Mouse (Mus musculus): ENCODE measurements around the gene Mrpl35. TPM values are rescaled to one million over a fixed set of nuclear protein-coding genes. Genes with fewer than 3 reads are reported as not detected.
A peak's percentile ranks its signal among the peaks of the same experiment; 100 is the strongest.

Gene Mrpl35
- polyA plus RNA-seq, 1 experiment from 2014 or later = 63.0 TPM

GRCm38 (mm10) chr6:71823961-71824360 is 2.8 kb downstream of the Mrpl35 start:
- Histone ChIP-seq H3K4me1 (peaks cover 22% of the 10 kb centered on the region), H3K27ac (0 out of 2 replicates have a peak overlapping the region, but pooled peaks have one; percentile 74), H3K36me3 (0 out of 2 replicates have a peak, but pooled peaks cover under 1% of the 10 kb centered on the region), H3K27me3 (0 out of 2 replicates have a peak, but pooled peaks cover 3% of the 10 kb centered on the region), H3K9me3 (replicated peaks) (no peaks in the 10 kb centered on the region), H3K9ac (no peak overlapping the region), H3K4me2 (peak overlapping the region; percentile 67), H3K4me3 (replicated peaks) (peak overlapping the region; percentile 85)
- peak; percentile 12; the same call in 1 of the 2 replicates for ATAC-seq (replicated peaks; ENCODE audit: low FRiP score)
- WGBS = 34% methylated on average over 3 of the region's 3 CpGs

GRCm38 (mm10) chr6:71823488-71823887 is 3.3 kb downstream of the Mrpl35 start:
- peak overlapping the region; percentile 74 for H3K27ac ChIP-seq
- peak overlapping the region; percentile 70 for H3K9ac ChIP-seq
- H3K4me2 ChIP-seq = peak overlapping the region; percentile 67
- ATAC-seq (replicated peaks; ENCODE audit: low FRiP score) = peak; percentile 92
- H3K27me3 ChIP-seq = 0 out of 2 replicates have a peak, but pooled peaks cover 3% of the 10 kb centered on the region
- WGBS = under 1% methylated on average over 19 of the region's 19 CpGs
- peak overlapping the region; percentile 85 for H3K4me3 ChIP-seq (replicated peaks)
- no peaks in the 10 kb centered on the region for H3K9me3 ChIP-seq (replicated peaks)
- H3K4me1 ChIP-seq = peaks cover 22% of the 10 kb centered on the region
- peaks cover 6% of the 10 kb centered on the region for H3K36me3 ChIP-seq

- H3K9ac ChIP-seq = peak overlapping the region; percentile 70
- peak overlapping the region; percentile 74; the same call in 1 of the 2 replicates for H3K27ac ChIP-seq
- 2% methylated on average over 7 of the region's 7 CpGs for WGBS
- peak overlapping the region; percentile 85 for H3K4me3 ChIP-seq (replicated peaks)
- H3K4me1 ChIP-seq = peaks cover 22% of the 10 kb centered on the region
- peaks cover 10% of the 10 kb centered on the region for H3K36me3 ChIP-seq
- peak; percentile 13; the same call in 1 of the 2 replicates for ATAC-seq (replicated peaks; ENCODE audit: low FRiP score)
- peak overlapping the region; percentile 67 for H3K4me2 ChIP-seq
- H3K9me3 ChIP-seq (replicated peaks) = no peaks in the 10 kb centered on the region
- 0 out of 2 replicates have a peak, but pooled peaks cover 3% of the 10 kb centered on the region for H3K27me3 ChIP-seq
Observed at GRCm38 (mm10) chr6:71823085-71823484, 3.7 kb downstream of the Mrpl35 start.

- H3K4me2 ChIP-seq = no peak overlapping the region
- no peak overlapping the region for H3K4me3 ChIP-seq (replicated peaks)
- peaks cover 22% of the 10 kb centered on the region for H3K4me1 ChIP-seq
- 0 out of 2 replicates have a peak overlapping the region, but pooled peaks have one; percentile 28 for H3K27ac ChIP-seq
- 0 out of 2 replicates have a peak overlapping the region, but pooled peaks have one; percentile 21 for H3K9ac ChIP-seq
- 64% methylated on average over 5 of the region's 5 CpGs for WGBS
- no peaks in the 10 kb centered on the region for H3K9me3 ChIP-seq (replicated peaks)
- H3K36me3 ChIP-seq = peaks cover 42% of the 10 kb centered on the region
- no peaks in the 10 kb centered on the region for H3K27me3 ChIP-seq
- peak; percentile 60; the same call in 1 of the 2 replicates for ATAC-seq (replicated peaks; ENCODE audit: low FRiP score)
Observed at GRCm38 (mm10) chr6:71819764-71820292, 6.9 kb downstream of the Mrpl35 start.

- Histone ChIP-seq H3K4me2 (no peak overlapping the region), H3K4me1 (no peaks in the 10 kb centered on the region), H3K4me3 (replicated peaks) (no peak overlapping the region), H3K27ac (no peak overlapping the region), H3K36me3 (peaks cover 74% of the 10 kb centered on the region), H3K27me3 (no peaks in the 10 kb centered on the region), H3K9ac (no peak overlapping the region), H3K9me3 (replicated peaks) (no peaks in the 10 kb centered on the region)
- WGBS = 72% methylated on average over 2 of the region's 2 CpGs
- no peak for ATAC-seq (replicated peaks; ENCODE audit: low FRiP score)
Observed at GRCm38 (mm10) chr6:71812820-71813219, 13.9 kb downstream of the Mrpl35 start.

GRCm38 (mm10) chr6:71809890-71810289 is 16.9 kb downstream of the Mrpl35 start:
- no peaks in the 10 kb centered on the region for H3K9me3 ChIP-seq (replicated peaks)
- H3K4me3 ChIP-seq (replicated peaks) = no peak overlapping the region
- WGBS = 74% methylated on average over 9 of the region's 9 CpGs
- H3K36me3 ChIP-seq = peaks cover 44% of the 10 kb centered on the region
- H3K4me2 ChIP-seq = no peak overlapping the region
- H3K27me3 ChIP-seq = no peaks in the 10 kb centered on the region
- no peak overlapping the region for H3K9ac ChIP-seq
- no peak for ATAC-seq (replicated peaks; ENCODE audit: low FRiP score)
- H3K4me1 ChIP-seq = no peaks in the 10 kb centered on the region
- H3K27ac ChIP-seq = no peak overlapping the region

- WGBS = 42% methylated on average over 1 of the region's 1 CpGs
- Histone ChIP-seq H3K4me1 (peaks cover 3% of the 10 kb centered on the region), H3K36me3 (peaks cover 16% of the 10 kb centered on the region)
Observed at GRCm38 (mm10) chr6:71806713-71807112, 20.1 kb downstream of the Mrpl35 start.

GRCm38 (mm10) chr6:71804061-71804829 is 22.5 kb downstream of the Mrpl35 start:
- H3K4me1 ChIP-seq = peaks cover 3% of the 10 kb centered on the region
- no peak overlapping the region for H3K4me2 ChIP-seq
- H3K9ac ChIP-seq = no peak overlapping the region
- no peak overlapping the region for H3K4me3 ChIP-seq (replicated peaks)
- H3K27me3 ChIP-seq = no peaks in the 10 kb centered on the region
- WGBS = 27% methylated on average over 12 of the region's 12 CpGs
- ATAC-seq (replicated peaks; ENCODE audit: low FRiP score) = peak; percentile 90
- H3K36me3 ChIP-seq = no peaks in the 10 kb centered on the region
- no peak overlapping the region for H3K27ac ChIP-seq
- no peaks in the 10 kb centered on the region for H3K9me3 ChIP-seq (replicated peaks)

More at GRCm38 (mm10) chr6:71806713-71807112, 20.1 kb downstream of the Mrpl35 start:
- no peaks in the 10 kb centered on the region for H3K27me3 ChIP-seq
- no peak overlapping the region for H3K9ac ChIP-seq
- H3K9me3 ChIP-seq (replicated peaks) = no peaks in the 10 kb centered on the region
- ATAC-seq (replicated peaks; ENCODE audit: low FRiP score) = no peak
- H3K4me3 ChIP-seq (replicated peaks) = no peak overlapping the region
- H3K27ac ChIP-seq = no peak overlapping the region
- H3K4me2 ChIP-seq = no peak overlapping the region

- H3K27ac ChIP-seq = no peak overlapping the region
- H3K27me3 ChIP-seq = no peaks in the 10 kb centered on the region
- H3K4me3 ChIP-seq (replicated peaks) = no peak overlapping the region
- WGBS = 91% methylated on average over 1 of the region's 1 CpGs
- H3K36me3 ChIP-seq = no peaks in the 10 kb centered on the region
- ATAC-seq (replicated peaks; ENCODE audit: low FRiP score) = no peak; the same call in 1 of the 2 replicates
- no peak overlapping the region for H3K4me2 ChIP-seq
- H3K4me1 ChIP-seq = peaks cover 3% of the 10 kb centered on the region
- H3K9ac ChIP-seq = no peak overlapping the region
- H3K9me3 ChIP-seq (replicated peaks) = no peaks in the 10 kb centered on the region
Observed at GRCm38 (mm10) chr6:71803609-71804008, 23.2 kb downstream of the Mrpl35 start.

- WGBS = 69% methylated on average over 10 of the region's 10 CpGs
Observed at GRCm38 (mm10) chr6:71801714-71802094, 25.1 kb downstream of the Mrpl35 start.

GRCm38 (mm10) chr6:71801011-71801713 is 25.6 kb downstream of the Mrpl35 start:
- H3K27me3 ChIP-seq = no peaks in the 10 kb centered on the region
- H3K9ac ChIP-seq = no peak overlapping the region
- ATAC-seq (replicated peaks; ENCODE audit: low FRiP score) = no peak
- H3K4me2 ChIP-seq = no peak overlapping the region
- H3K4me1 ChIP-seq = peaks cover 3% of the 10 kb centered on the region
- no peak overlapping the region for H3K27ac ChIP-seq
- WGBS = 58% methylated on average over 7 of the region's 7 CpGs
- H3K36me3 ChIP-seq = no peaks in the 10 kb centered on the region
- H3K9me3 ChIP-seq (replicated peaks) = no peaks in the 10 kb centered on the region
- H3K4me3 ChIP-seq (replicated peaks) = no peak overlapping the region

More at GRCm38 (mm10) chr6:71801714-71802094, 25.1 kb downstream of the Mrpl35 start:
- no peak overlapping the region for H3K9ac ChIP-seq
- peaks cover 3% of the 10 kb centered on the region for H3K4me1 ChIP-seq
- H3K27me3 ChIP-seq = no peaks in the 10 kb centered on the region
- ATAC-seq (replicated peaks; ENCODE audit: low FRiP score) = no peak
- H3K9me3 ChIP-seq (replicated peaks) = no peaks in the 10 kb centered on the region
- no peaks in the 10 kb centered on the region for H3K36me3 ChIP-seq
- H3K4me2 ChIP-seq = no peak overlapping the region
- no peak overlapping the region for H3K27ac ChIP-seq
- H3K4me3 ChIP-seq (replicated peaks) = no peak overlapping the region

- H3K9ac ChIP-seq = no peak overlapping the region
- ATAC-seq (replicated peaks; ENCODE audit: low FRiP score) = no peak
- no peak overlapping the region for H3K27ac ChIP-seq
- no peaks in the 10 kb centered on the region for H3K9me3 ChIP-seq (replicated peaks)
- 47% methylated on average over 3 of the region's 3 CpGs for WGBS
- H3K36me3 ChIP-seq = no peaks in the 10 kb centered on the region
- H3K27me3 ChIP-seq = no peaks in the 10 kb centered on the region
- no peak overlapping the region for H3K4me3 ChIP-seq (replicated peaks)
- H3K4me1 ChIP-seq = peaks cover 3% of the 10 kb centered on the region
- H3K4me2 ChIP-seq = no peak overlapping the region
Observed at GRCm38 (mm10) chr6:71799391-71799790, 27.4 kb downstream of the Mrpl35 start.

Data from kidney, embryonic 15.5 days (tissue).